Mouse (Mus musculus) lung, postnatal 0 days (tissue): ENCODE data around the gene Dlgap1. TPM values are rescaled to one million over a fixed set of nuclear protein-coding genes. Genes with fewer than 3 reads are reported as not detected.
"Not testable (repeated sequence)": the region's sequence is repeated elsewhere in the genome, so short reads cannot be mapped to it uniquely, and the experiment has no call there.

Experiments used
- ATAC-seq: fragments of 200-750 bp; cut with Nextera tagmentation; 2 replicates; pipeline ENCODE4 v1.8.0; 2017; ENCODE audit warnings: moderate library complexity
- DNase-seq: peaks from one replicate; pipeline ENCODE4 v3.0.0-alpha.2; 2016; ENCODE audit warnings: low spot score
- H3K27ac ChIP-seq: fragments of 300-500 bp; sonication (generic); 2 replicates; pipeline ENCODE4 v1.5.1; 2014; ENCODE audit warnings: antibody characterized with exemption, mild to moderate bottlenecking, low read length, mixed read lengths
- H3K27me3 ChIP-seq: fragments of 300-500 bp; sonication (generic); replicated peaks from 2 replicates; pipeline ENCODE4 v1.6.1; 2014; ENCODE audit warnings: low read length, mixed read lengths; ENCODE audit not compliant: insufficient read depth
- H3K36me3 ChIP-seq: fragments of 300-500 bp; sonication (generic); 2 replicates; pipeline ENCODE4 v1.6.1; 2014; ENCODE audit warnings: low read length, mixed read lengths; ENCODE audit not compliant: insufficient read depth
- H3K4me1 ChIP-seq: fragments of 300-500 bp; sonication (generic); 2 replicates; pipeline ENCODE4 v1.6.1; 2014; ENCODE audit warnings: antibody characterized with exemption, low read depth, low read length, mixed read lengths; ENCODE audit not compliant: insufficient read depth
- H3K4me2 ChIP-seq: fragments of 300-500 bp; sonication (generic); replicated peaks from 2 replicates; pipeline ENCODE4 v1.6.1; 2014; ENCODE audit warnings: low read depth, mild to moderate bottlenecking, low read length, moderate library complexity, mixed read lengths
- H3K4me3 ChIP-seq: fragments of 300-500 bp; sonication (generic); 2 replicates; pipeline ENCODE4 v1.5.1; 2014; ENCODE audit warnings: low read depth, low read length
- H3K9ac ChIP-seq: fragments of 300-500 bp; sonication (generic); replicated peaks from 2 replicates; pipeline ENCODE4 v1.6.1; 2014; ENCODE audit warnings: low read depth, mild to moderate bottlenecking
- H3K9me3 ChIP-seq: fragments of 300-500 bp; sonication (generic); 2 replicates; pipeline ENCODE4 v1.6.1; 2016; ENCODE audit warnings: low read length, mixed read lengths
- CTCF ChIP-seq: IDR thresholded peaks from 2 replicates; pipeline ENCODE4 v1.5.1; 2016; ENCODE audit warnings: antibody characterized with exemption, mild to moderate bottlenecking
- EP300 ChIP-seq: IDR thresholded peaks from 2 replicates; pipeline ENCODE4 v1.6.1; 2016; ENCODE audit warnings: antibody characterized with exemption, mild to moderate bottlenecking, control low read depth
- WGBS: fragments of 180-500 bp; shearing (Covaris S2); extraction: QIAGEN DNeasy Blood & Tissue Kit; methylation state at CpG from one replicate; pipeline ENCODE4 v1.1.7; 2014; 5-methylcytosine and 5-hydroxymethylcytosine counted together
- polyA plus RNA-seq: library from polyadenylated mRNA; unstranded; fragments of >200 nt; fragmentation: Nextera tagmentation; extraction: Ambion mirVana; gene quantifications from 2 replicates; pipeline ENCODE4 v1.2.1, GENCODE M21; 2015

Gene Dlgap1
- polyA plus RNA-seq, 1 experiment from 2014 or later: 0.26 TPM

DNA sequence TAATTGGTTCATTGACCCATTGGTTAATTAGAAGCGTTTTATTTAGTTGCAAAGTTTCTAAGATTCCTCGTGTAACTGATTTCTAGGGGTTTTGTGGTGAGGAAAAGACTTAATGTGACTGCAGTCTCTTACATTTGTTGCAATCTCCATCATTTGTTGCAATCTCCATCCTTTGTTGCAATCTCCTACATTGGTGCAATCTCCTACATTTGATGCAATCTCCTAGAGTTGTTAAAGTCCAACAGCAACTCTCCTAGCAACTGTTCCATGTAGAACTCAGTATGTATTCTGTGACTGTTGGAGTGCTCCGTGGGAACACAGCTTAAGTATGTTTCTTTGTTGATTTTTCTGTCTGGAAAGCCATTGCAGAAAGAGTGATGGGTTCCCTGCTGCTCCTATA lies 565.4 kb downstream of the Dlgap1 start:
- H3K27ac ChIP-seq: no peak overlapping the region
- WGBS: 60% methylated on average over 3 of the region's 3 CpGs
- H3K9ac ChIP-seq: no peak overlapping the region

GRCm38 (mm10) chr17:70541816-70542215 lies 572.9 kb downstream of the Dlgap1 start:
- Histone ChIP-seq H3K27me3 (no peaks in the 10 kb centered on the region), H3K4me3 (no peak overlapping the region), H3K4me1 (no peaks in the 10 kb centered on the region), H3K4me2 (no peak overlapping the region), H3K36me3 (no peaks in the 10 kb centered on the region), H3K9me3 (no peaks in the 10 kb centered on the region), H3K27ac (no peak overlapping the region), H3K9ac (no peak overlapping the region)
- no peak for ATAC-seq
- no peak for DNase-seq
- no peak for TF ChIP-seq EP300
- no peak for TF ChIP-seq CTCF
- 91% methylated on average over 4 of the region's 4 CpGs for WGBS

More for the DNA sequence above, 565.4 kb downstream of the Dlgap1 start:
- Histone ChIP-seq H3K4me1 (no peaks in the 10 kb centered on the region), H3K9me3 (no peaks in the 10 kb centered on the region), H3K4me2 (no peak overlapping the region), H3K27me3 (no peaks in the 10 kb centered on the region), H3K36me3 (no peaks in the 10 kb centered on the region), H3K4me3 (no peak overlapping the region)
- TF ChIP-seq EP300 (no peak), CTCF (no peak)
- ATAC-seq (no peak), DNase-seq (no peak)

DNA sequence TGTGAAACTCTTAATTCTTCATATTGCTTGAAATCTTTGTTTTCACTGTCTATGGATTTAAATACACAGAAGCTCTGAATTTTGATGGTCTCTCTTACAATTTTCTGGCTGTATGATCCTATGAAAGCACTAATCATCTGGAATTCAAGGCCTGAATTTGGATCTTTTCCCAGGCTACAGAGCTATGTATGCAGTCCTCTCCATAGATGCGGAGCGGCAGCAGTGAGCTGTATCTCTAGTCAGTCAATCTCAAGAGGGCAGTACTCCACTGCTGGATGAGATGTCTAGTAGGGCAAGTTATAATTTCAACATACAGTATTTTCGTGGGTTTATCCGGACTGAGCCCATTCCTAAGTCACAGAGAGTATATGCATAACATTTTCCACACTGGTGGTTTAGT lies 581.9 kb downstream of the Dlgap1 start:
- TF ChIP-seq CTCF: no peak
- TF ChIP-seq EP300: no peak
- H3K36me3 ChIP-seq: no peaks in the 10 kb centered on the region
- no peak overlapping the region for H3K9ac ChIP-seq
- no peaks in the 10 kb centered on the region for H3K9me3 ChIP-seq
- H3K27me3 ChIP-seq: no peaks in the 10 kb centered on the region
- H3K4me2 ChIP-seq: no peak overlapping the region
- H3K27ac ChIP-seq: no peak overlapping the region
- H3K4me1 ChIP-seq: no peaks in the 10 kb centered on the region
- DNase-seq: no peak
- WGBS: 77% methylated on average over 4 of the region's 4 CpGs
- H3K4me3 ChIP-seq: no peak overlapping the region
- no peak for ATAC-seq

DNA sequence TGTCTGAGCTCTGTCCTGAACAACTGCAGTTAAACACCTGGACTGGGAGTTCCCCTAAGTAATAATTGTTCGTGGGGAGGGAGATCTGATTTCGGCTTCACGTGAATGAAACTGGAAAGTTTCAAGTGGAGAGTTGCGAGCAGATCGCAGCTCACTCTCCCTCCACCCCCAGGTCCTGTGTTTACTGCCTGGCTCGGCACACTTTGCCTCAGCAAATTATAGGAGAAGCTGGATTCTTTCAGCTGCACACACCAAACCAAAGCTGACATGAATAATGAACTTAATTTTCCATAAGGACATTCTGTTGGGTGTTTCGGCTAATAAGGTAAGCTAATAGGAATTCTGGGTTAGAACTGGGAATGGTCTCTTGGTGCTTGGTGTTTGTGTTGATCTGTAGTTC lies 592.7 kb downstream of the Dlgap1 start:
- Histone ChIP-seq H3K36me3 (no peaks in the 10 kb centered on the region), H3K27ac (no peak overlapping the region), H3K9me3 (no peaks in the 10 kb centered on the region), H3K4me1 (no peaks in the 10 kb centered on the region), H3K4me3 (no peak overlapping the region), H3K4me2 (peak overlapping the region; percentile 17; the same call in 1 of the 2 replicates), H3K9ac (no peak overlapping the region), H3K27me3 (no peaks in the 10 kb centered on the region)
- ATAC-seq (no peak), DNase-seq (peak; percentile 5)
- TF ChIP-seq EP300 (no peak), CTCF (no peak)
- WGBS: 32% methylated on average over 7 of the region's 7 CpGs

- TF ChIP-seq CTCF (no peak), EP300 (no peak)
- no peaks in the 10 kb centered on the region for H3K9me3 ChIP-seq
- H3K27me3 ChIP-seq: no peaks in the 10 kb centered on the region
- no peak overlapping the region for H3K9ac ChIP-seq
- no peak overlapping the region for H3K4me3 ChIP-seq
- DNase-seq: no peak
- no peak overlapping the region for H3K27ac ChIP-seq
- no peak for ATAC-seq
- no peak overlapping the region for H3K4me2 ChIP-seq
- H3K4me1 ChIP-seq: no peaks in the 10 kb centered on the region
- no peaks in the 10 kb centered on the region for H3K36me3 ChIP-seq
- 72% methylated on average over 5 of the region's 5 CpGs for WGBS
Observed at GRCm38 (mm10) chr17:70570848-70571247, 602.0 kb downstream of the Dlgap1 start.

DNA sequence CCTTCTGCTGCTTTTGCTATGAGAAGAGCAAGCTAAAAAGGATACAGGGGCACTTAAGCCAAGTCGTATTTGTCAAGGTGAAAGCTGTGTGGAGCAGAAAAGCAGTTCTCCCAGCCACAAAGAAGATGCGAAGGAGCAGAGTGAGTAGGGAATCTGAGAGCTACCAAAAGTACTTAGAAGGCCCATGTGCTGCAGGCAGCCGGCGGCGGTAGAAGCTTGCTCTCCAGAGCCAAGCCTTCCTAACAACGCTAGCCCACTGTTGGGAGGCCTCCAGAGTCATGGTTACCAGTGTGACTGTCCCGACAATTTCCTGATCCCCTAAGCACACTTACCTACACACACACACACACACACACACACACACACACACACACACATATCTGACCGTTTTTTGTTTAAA lies 614.2 kb downstream of the Dlgap1 start:
- Histone ChIP-seq H3K4me2 (no peak overlapping the region), H3K36me3 (no peaks in the 10 kb centered on the region), H3K27me3 (no peaks in the 10 kb centered on the region), H3K9me3 (no peaks in the 10 kb centered on the region), H3K9ac (no peak overlapping the region), H3K4me3 (no peak overlapping the region), H3K27ac (no peak overlapping the region), H3K4me1 (no peaks in the 10 kb centered on the region)
- ATAC-seq: no peak
- TF ChIP-seq CTCF (no peak), EP300 (no peak)
- 42% methylated on average over 8 of the region's 8 CpGs for WGBS
- no peak for DNase-seq

DNA sequence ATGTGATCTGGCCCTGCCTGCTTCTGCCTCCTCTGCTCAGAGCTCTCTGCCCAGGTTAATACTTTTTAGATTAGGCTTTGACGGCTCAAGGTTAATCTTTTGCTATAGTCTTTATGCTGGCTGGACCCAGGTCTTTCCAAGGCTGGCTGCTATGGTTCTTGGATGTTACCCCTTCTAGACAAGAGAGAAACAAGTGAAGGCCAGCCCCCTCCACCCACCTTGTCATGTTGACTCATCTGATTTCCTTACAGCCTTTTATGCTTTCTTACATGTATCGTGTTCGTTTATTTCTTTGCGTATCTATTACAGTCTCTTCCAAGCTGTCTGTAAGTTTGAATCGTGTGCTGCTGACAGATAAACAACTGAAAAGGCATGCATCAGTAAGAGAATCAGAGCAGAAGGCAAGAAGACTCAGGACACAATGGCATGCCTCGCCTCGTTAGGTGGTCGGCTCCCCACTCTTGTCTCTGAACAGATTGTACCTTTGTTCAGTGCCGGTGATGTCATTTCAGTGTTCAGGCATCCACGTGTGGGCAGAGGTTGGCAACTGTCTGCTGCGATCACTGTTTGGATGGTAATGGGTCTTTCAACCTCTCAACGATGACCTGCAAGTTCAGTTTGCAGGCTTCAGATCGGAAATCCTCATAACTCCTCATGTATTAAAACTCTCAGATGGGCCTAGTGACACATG lies 618.0 kb downstream of the Dlgap1 start:
- Histone ChIP-seq H3K27me3 (no peaks in the 10 kb centered on the region), H3K4me3 (no peak overlapping the region), H3K9me3 (no peaks in the 10 kb centered on the region), H3K27ac (no peak overlapping the region), H3K4me1 (no peaks in the 10 kb centered on the region), H3K9ac (no peak overlapping the region), H3K4me2 (no peak overlapping the region), H3K36me3 (no peaks in the 10 kb centered on the region)
- DNase-seq (no peak), ATAC-seq (no peak)
- no peak for TF ChIP-seq EP300
- WGBS: 76% methylated on average over 13 of the region's 13 CpGs

DNA sequence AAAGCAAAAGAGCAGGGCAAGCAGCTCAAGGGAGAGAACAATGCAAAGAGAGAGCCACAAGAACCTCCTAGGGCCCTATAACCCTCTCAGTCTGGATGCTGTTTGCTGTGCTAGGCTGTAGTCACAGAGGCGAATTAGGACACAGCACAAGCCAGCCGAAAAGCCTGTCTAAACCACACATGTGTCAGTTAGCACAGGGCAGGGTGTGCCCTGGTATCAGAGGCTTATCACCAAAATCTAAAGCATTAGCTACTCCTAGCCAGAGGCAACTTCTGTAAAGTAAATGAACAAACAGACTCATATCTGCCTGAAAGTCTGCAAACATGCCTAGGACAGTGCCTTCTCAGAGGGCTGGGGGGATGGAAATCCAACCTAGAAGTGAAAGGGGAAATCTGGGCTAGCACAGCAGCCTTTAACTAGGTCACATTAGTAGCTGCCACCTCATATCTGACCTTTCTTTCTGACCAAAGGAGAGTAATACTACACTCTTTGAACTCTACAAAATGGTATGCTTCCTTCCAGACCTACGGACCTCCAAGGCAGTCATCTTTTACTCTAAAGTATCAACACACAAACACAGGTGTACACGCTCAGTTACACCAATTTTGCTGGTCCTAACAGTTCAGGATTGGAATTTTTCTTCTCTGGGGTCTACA lies 619.2 kb downstream of the Dlgap1 start:
- not testable (repeated sequence) for H3K27me3 ChIP-seq, H3K36me3 ChIP-seq, H3K27ac ChIP-seq, DNase-seq, ATAC-seq, H3K4me1 ChIP-seq, H3K4me2 ChIP-seq, H3K9me3 ChIP-seq, H3K9ac ChIP-seq, H3K4me3 ChIP-seq
- WGBS: 76% methylated on average over 2 of the region's 4 CpGs
